Mouse (Mus musculus) natural killer cell, adult 2 months (primary cell): ENCODE measurements at regions not wholly inside any gene's neighbourhood (a gene's known extent, or its start where the extent isn't known, plus 50 kb on each side); places are given as distances from the start of the nearest gene placed in this dataset.

Experiments used
- DNase-seq, 2 experiments: peaks; one replicate each; pipeline ENCODE4 v3.0.0; 2022; ENCODE audit warnings: low spot score in 2 of 2

GRCm38 (mm10) chr3:128120647-128121440, 224.7 kb upstream of the Fam241a start:
- DNase-seq = no peak

- no peak for DNase-seq
Measured at GRCm38 (mm10) chr3:128113209-128113608, 217.1 kb upstream of the Fam241a start.

GRCm38 (mm10) chr3:128110406-128110805, 214.3 kb upstream of the Fam241a start:
- no peak for DNase-seq

GRCm38 (mm10) chr3:128104516-128104915, 208.4 kb upstream of the Fam241a start:
- DNase-seq = no peak

- no peak for DNase-seq
Measured at GRCm38 (mm10) chr3:128093046-128093445, 196.9 kb upstream of the Fam241a start.

GRCm38 (mm10) chr3:128088207-128088606, 192.1 kb upstream of the Fam241a start:
- DNase-seq = no peak

GRCm38 (mm10) chr3:128087163-128087562, 191.0 kb upstream of the Fam241a start:
- DNase-seq = no peak

- no peak for DNase-seq
Measured at GRCm38 (mm10) chr3:128082463-128082862, 186.3 kb upstream of the Fam241a start.

GRCm38 (mm10) chr3:128081430-128081829, 185.3 kb upstream of the Fam241a start:
- no peak for DNase-seq

- no peak for DNase-seq
Measured at GRCm38 (mm10) chr3:128067861-128068260, 171.7 kb upstream of the Fam241a start.

GRCm38 (mm10) chr3:128054031-128054430, 157.9 kb upstream of the Fam241a start:
- DNase-seq = no peak

- no peak for DNase-seq
Measured at GRCm38 (mm10) chr3:128043709-128044108, 147.6 kb upstream of the Fam241a start.

GRCm38 (mm10) chr3:128040407-128041115, 144.4 kb upstream of the Fam241a start:
- DNase-seq = no peak

GRCm38 (mm10) chr3:128039185-128039584, 143.1 kb upstream of the Fam241a start:
- no peak for DNase-seq

GRCm38 (mm10) chr3:128036538-128036937, 140.4 kb upstream of the Fam241a start:
- no peak for DNase-seq

- DNase-seq = no peak
Measured at GRCm38 (mm10) chr3:128030352-128030751, 134.2 kb upstream of the Fam241a start.

- DNase-seq = no peak
Measured at GRCm38 (mm10) chr3:128029565-128029915, 133.4 kb upstream of the Fam241a start.

- no peak for DNase-seq
Measured at GRCm38 (mm10) chr3:128028856-128029564, 132.9 kb upstream of the Fam241a start.

GRCm38 (mm10) chr3:128024856-128025255, 128.7 kb upstream of the Fam241a start:
- DNase-seq = no peak

GRCm38 (mm10) chr3:128014909-128015308, 118.8 kb upstream of the Fam241a start:
- DNase-seq = no peak

GRCm38 (mm10) chr3:128002905-128003641, 106.9 kb upstream of the Fam241a start:
- DNase-seq = no peak
